Mouse (Mus musculus) heart, embryonic 13.5 days (tissue): ENCODE measurements around the gene Htra3. TPM values are rescaled to one million over a fixed set of nuclear protein-coding genes. Genes with fewer than 3 reads are reported as not detected.

Source experiments
- ATAC-seq: fragments of 200-750 bp; cut with Nextera tagmentation; 2 replicates; pipeline ENCODE4 v1.8.0; 2017; ENCODE audit warnings: moderate TSS enrichment; ENCODE audit not compliant: insufficient number of reproducible peaks, low FRiP score, low TSS enrichment; ENCODE audit errors: extremely low read depth
- H3K27ac ChIP-seq: fragments of 300-500 bp; sonication (generic); replicated peaks from 2 replicates; pipeline ENCODE4 v1.5.1; 2015; ENCODE audit warnings: moderate library complexity, mild to moderate bottlenecking, inconsistent platforms
- H3K27me3 ChIP-seq: fragments of 300-500 bp; sonication (generic); replicated peaks from 2 replicates; pipeline ENCODE4 v1.6.1; 2015; ENCODE audit warnings: mild to moderate bottlenecking, inconsistent platforms
- H3K36me3 ChIP-seq: fragments of 300-500 bp; sonication (generic); 2 replicates; pipeline ENCODE4 v1.6.1; 2015; ENCODE audit warnings: mild to moderate bottlenecking, inconsistent platforms
- H3K4me1 ChIP-seq: fragments of 300-500 bp; sonication (generic); 2 replicates; pipeline ENCODE4 v1.6.1; 2015; ENCODE audit warnings: inconsistent platforms
- H3K4me2 ChIP-seq: fragments of 300-500 bp; sonication (generic); 2 replicates; pipeline ENCODE4 v1.6.1; 2015; ENCODE audit warnings: inconsistent platforms, mild to moderate bottlenecking, moderate library complexity
- H3K4me3 ChIP-seq: fragments of 300-500 bp; sonication (generic); 2 replicates; pipeline ENCODE4 v1.5.1; 2015; ENCODE audit warnings: moderate library complexity, mild to moderate bottlenecking, inconsistent platforms
- H3K9ac ChIP-seq: fragments of 300-500 bp; sonication (generic); 2 replicates; pipeline ENCODE4 v1.6.1; 2015; ENCODE audit warnings: inconsistent platforms, mild to moderate bottlenecking, moderate library complexity
- H3K9me3 ChIP-seq: fragments of 300-500 bp; sonication (generic); 2 replicates; pipeline ENCODE4 v1.6.1; 2016; ENCODE audit warnings: inconsistent platforms
- WGBS: fragments of 180-500 bp; shearing (Covaris S2); methylation state at CpG from one replicate; pipeline ENCODE4 v1.1.7; 2015; ENCODE audit warnings: mixed read lengths; 5-methylcytosine and 5-hydroxymethylcytosine counted together
- polyA plus RNA-seq: library from polyadenylated mRNA; unstranded; fragments of >200 nt; fragmentation: Nextera tagmentation; extraction: Ambion mirVana; gene quantifications from 2 replicates; pipeline ENCODE4 v1.2.1, GENCODE M21; 2015

The Htra3 gene
- polyA plus RNA-seq, 1 experiment from 2014 or later = 7.2 TPM

DNA sequence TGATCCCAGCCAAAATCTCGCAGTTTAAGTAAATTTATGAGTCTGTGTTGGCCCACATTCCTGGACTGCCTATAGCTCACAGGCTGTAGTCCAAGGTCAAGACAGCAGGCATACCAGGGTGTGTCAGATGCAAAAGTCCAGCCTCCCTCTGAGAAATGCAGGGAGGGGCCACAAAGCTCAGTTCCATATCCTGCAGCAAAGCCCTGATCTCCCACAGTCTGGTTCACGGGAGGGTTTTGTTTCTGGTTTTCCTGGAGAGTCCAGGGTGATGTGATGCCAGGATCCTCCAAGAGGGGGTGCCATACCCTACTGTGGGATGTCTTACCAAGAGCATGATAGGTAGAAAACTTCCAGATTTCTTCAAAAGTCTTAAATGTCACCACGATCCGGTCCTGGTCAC lies 38.4 kb upstream of the Htra3 start:
- H3K4me3 ChIP-seq = no peak overlapping the region
- H3K27ac ChIP-seq = no peak overlapping the region
- ATAC-seq = no peak
- no peak overlapping the region for H3K4me2 ChIP-seq
- no peaks in the 10 kb centered on the region for H3K9me3 ChIP-seq
- peaks cover 53% of the 10 kb centered on the region for H3K4me1 ChIP-seq
- H3K9ac ChIP-seq = no peak overlapping the region
- 0 out of 2 replicates have a peak, but pooled peaks cover 11% of the 10 kb centered on the region for H3K27me3 ChIP-seq
- peaks cover 8% of the 10 kb centered on the region; the same call in 1 of the 2 replicates for H3K36me3 ChIP-seq
- 35% methylated on average over 4 of the region's 4 CpGs for WGBS

DNA sequence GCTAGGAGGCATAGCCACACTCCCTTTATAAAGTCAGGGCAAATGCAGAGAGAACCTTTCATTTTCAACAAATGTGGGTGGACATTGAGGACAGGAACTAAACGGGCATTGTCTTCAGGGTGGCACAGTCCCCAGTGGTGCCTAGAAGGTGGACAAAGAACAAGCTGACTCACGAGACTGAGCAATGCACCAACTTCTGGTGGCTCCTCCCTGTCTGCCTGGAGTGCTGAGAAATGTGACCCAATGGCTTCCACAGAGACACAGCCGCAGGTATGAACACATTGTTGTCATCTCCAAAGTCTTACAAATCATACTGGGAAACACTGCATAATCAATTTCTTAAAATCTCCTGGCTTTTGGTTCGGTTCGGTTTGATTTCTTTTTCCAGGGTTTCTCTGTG lies 37.9 kb upstream of the Htra3 start:
- H3K9ac ChIP-seq = no peak overlapping the region
- H3K4me3 ChIP-seq = no peak overlapping the region
- WGBS = 78% methylated on average over 5 of the region's 5 CpGs
- no peak overlapping the region for H3K4me2 ChIP-seq
- no peaks in the 10 kb centered on the region for H3K9me3 ChIP-seq
- peaks cover 9% of the 10 kb centered on the region; the same call in 1 of the 2 replicates for H3K36me3 ChIP-seq
- H3K4me1 ChIP-seq = peaks cover 48% of the 10 kb centered on the region
- no peak overlapping the region for H3K27ac ChIP-seq
- 0 out of 2 replicates have a peak, but pooled peaks cover 14% of the 10 kb centered on the region for H3K27me3 ChIP-seq
- no peak for ATAC-seq

DNA sequence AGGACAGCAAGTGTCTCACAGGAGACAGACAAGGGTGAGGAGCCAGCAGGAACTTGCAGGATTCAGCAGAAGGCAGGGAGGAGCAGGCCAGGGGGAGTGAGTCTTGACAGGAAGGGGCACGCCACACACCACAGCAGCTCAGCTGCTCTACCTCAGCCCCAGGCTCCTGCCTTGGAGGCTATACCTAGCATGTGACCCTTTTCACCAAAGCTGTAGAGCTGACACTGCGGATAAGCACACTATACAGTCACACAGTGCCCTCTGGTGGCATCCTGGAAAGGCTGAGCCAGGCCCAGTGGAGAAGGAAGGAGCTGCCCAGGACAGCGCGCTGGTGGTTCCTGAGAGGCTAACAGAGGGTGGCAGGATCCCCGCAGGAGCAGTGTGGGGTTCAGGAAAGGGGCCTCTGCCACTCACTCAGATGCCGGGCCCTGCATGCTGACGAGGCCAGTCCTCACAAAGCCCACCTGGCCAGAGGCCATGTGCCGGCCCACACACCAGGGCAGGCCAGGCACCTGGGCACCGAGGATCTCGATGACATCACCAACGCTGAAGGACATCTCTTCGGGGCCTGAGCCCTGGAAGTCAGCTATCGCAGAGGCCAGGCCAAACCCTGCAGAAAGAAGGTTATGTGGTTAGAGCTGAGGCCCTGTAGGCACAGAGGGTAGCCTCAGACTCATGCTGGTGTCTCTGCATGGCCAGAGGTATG lies 34.2 kb upstream of the Htra3 start:
- H3K9me3 ChIP-seq = no peaks in the 10 kb centered on the region
- H3K36me3 ChIP-seq = peaks cover 5% of the 10 kb centered on the region; the same call in 1 of the 2 replicates
- H3K4me2 ChIP-seq = no peak overlapping the region
- peak; percentile 33; the same call in 1 of the 2 replicates for ATAC-seq
- 0 out of 2 replicates have a peak, but pooled peaks cover 22% of the 10 kb centered on the region for H3K27me3 ChIP-seq
- H3K27ac ChIP-seq = no peak overlapping the region
- peaks cover 17% of the 10 kb centered on the region for H3K4me1 ChIP-seq
- H3K9ac ChIP-seq = no peak overlapping the region
- 44% methylated on average over 13 of the region's 13 CpGs for whole genome bisulfite sequencing
- no peak overlapping the region for H3K4me3 ChIP-seq

DNA sequence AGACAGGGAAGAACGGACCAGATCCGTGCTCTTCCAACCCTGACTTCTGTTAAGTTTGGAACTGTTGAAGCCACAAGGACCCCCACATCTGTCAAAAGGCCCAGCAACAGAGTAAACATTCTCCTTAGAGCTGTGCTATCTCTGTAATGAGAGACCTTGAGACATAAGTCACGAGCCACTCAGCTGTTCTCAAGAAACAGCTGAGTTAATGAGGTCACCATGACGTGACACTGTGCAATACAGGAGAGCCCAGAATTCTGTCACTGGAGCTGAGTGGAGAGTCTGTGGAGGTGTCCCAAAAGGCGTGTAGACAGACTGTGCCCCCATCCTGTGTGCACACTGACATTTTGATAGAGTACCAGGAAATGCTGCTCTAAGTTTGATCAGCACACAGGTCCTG lies 32.9 kb upstream of the Htra3 start:
- no peaks in the 10 kb centered on the region for H3K9me3 ChIP-seq
- ATAC-seq = no peak
- 65% methylated on average over 5 of the region's 5 CpGs for WGBS

DNA sequence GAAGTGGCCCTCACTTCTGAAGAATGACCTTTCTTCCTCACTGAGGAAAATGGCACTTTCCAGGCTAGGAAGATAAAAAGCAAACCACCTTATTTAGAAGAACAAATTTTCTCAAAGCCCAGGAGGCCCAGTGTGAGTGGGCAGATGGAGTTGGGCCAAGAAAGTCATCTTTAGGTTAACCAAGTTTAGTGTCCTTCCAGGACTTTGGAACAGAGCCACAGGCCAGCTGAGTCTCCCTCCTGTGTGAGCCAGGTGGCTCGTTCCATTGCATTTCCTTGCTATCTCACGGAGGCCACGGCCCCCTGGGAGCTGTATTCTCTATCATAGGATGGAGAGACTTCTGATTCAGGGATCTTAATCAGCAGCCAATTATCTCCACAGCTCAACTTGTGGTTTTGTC lies 31.3 kb upstream of the Htra3 start:
- peaks cover 3% of the 10 kb centered on the region for H3K4me1 ChIP-seq
- 0 out of 2 replicates have a peak, but pooled peaks cover 20% of the 10 kb centered on the region for H3K27me3 ChIP-seq

More for the DNA sequence above, 32.9 kb upstream of the Htra3 start:
- H3K27me3 ChIP-seq = 0 out of 2 replicates have a peak, but pooled peaks cover 23% of the 10 kb centered on the region
- H3K9ac ChIP-seq = no peak overlapping the region
- peaks cover 5% of the 10 kb centered on the region; the same call in 1 of the 2 replicates for H3K36me3 ChIP-seq
- no peak overlapping the region for H3K4me3 ChIP-seq
- no peak overlapping the region for H3K27ac ChIP-seq
- H3K4me1 ChIP-seq = peaks cover 4% of the 10 kb centered on the region
- H3K4me2 ChIP-seq = no peak overlapping the region

DNA sequence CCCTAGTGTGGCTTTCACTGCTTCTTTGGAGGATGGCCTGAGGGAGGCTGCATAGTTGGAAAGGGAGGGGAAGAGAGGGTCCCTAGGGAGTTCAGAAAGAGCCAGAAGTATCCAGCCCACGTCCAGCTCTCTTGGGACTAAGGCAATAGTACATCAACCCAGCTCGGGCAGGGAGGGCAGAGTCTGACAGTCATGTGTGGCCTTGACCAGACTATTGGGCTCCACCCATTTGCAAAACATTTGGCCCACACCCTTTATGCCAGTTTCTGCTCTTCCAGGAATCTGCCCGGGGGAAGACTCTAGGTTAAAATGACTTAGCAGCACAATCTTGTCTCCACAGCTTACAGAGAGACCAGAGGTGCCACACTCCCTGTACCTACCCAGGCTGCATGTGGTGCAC lies 30.9 kb upstream of the Htra3 start:
- peaks cover 3% of the 10 kb centered on the region for H3K4me1 ChIP-seq
- H3K27me3 ChIP-seq = 0 out of 2 replicates have a peak, but pooled peaks cover 20% of the 10 kb centered on the region
- H3K9me3 ChIP-seq = no peaks in the 10 kb centered on the region
- WGBS = 65% methylated on average over 3 of the region's 3 CpGs
- H3K36me3 ChIP-seq = peaks cover 4% of the 10 kb centered on the region; the same call in 1 of the 2 replicates
- ATAC-seq = no peak
- no peak overlapping the region for H3K9ac ChIP-seq
- H3K4me2 ChIP-seq = no peak overlapping the region
- H3K27ac ChIP-seq = no peak overlapping the region
- no peak overlapping the region for H3K4me3 ChIP-seq

More for the DNA sequence above, 31.3 kb upstream of the Htra3 start:
- no peak for ATAC-seq
- H3K27ac ChIP-seq = no peak overlapping the region
- H3K9ac ChIP-seq = no peak overlapping the region
- H3K36me3 ChIP-seq = peaks cover 5% of the 10 kb centered on the region; the same call in 1 of the 2 replicates
- no peak overlapping the region for H3K4me3 ChIP-seq
- no peak overlapping the region for H3K4me2 ChIP-seq
- 64% methylated on average over 3 of the region's 3 CpGs for WGBS
- H3K9me3 ChIP-seq = no peaks in the 10 kb centered on the region

DNA sequence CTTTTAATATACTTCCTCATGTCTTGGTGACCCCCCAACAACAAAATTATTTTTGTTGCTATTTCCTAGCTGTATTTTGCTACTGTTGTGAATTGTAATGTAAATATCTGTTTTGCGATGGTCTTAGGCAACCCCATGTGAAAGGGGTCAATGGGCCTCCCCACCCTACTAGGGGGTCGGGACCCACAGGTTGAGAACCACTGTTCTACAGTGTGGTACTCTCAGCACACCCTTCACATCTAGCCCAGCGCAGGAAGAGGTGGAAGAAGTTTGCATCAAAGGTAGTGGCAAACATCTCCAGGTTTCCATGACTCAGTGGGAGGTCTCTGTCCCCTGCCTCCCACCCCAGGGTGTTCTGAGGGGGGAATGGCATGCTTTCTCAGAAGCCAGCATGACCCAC lies 25.8 kb upstream of the Htra3 start:
- no peak overlapping the region for H3K9ac ChIP-seq
- no peaks in the 10 kb centered on the region for H3K9me3 ChIP-seq
- H3K36me3 ChIP-seq = peaks cover 7% of the 10 kb centered on the region
- WGBS = 81% methylated on average over 3 of the region's 3 CpGs
- H3K4me1 ChIP-seq = no peaks in the 10 kb centered on the region
- 0 out of 2 replicates have a peak, but pooled peaks cover 12% of the 10 kb centered on the region for H3K27me3 ChIP-seq
- ATAC-seq = no peak
- H3K4me2 ChIP-seq = no peak overlapping the region
- no peak overlapping the region for H3K4me3 ChIP-seq
- H3K27ac ChIP-seq = no peak overlapping the region

DNA sequence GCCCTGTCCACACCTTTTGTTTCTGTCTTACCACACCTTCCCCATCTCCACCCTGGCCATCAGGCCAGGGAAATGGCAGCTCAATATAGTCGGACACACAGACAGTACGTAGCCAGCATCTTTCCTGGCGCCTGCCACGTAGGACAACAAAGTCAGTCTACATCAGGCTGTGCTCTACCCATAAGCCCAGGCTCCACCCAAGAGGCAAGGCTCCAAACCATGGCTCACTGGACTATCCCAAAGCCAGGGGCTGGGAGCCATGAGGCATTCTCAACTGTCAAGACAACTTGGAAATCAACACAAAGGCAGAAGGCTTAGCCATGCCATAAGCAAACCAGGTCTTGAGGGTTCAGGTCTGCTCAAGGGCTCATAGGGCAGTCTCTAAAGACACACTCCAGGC lies 24.2 kb upstream of the Htra3 start:
- Histone ChIP-seq H3K36me3 (peaks cover 7% of the 10 kb centered on the region), H3K4me2 (no peak overlapping the region), H3K27me3 (peaks cover 10% of the 10 kb centered on the region; the same call in 1 of the 2 replicates), H3K27ac (no peak overlapping the region), H3K4me3 (no peak overlapping the region), H3K9me3 (no peaks in the 10 kb centered on the region), H3K9ac (no peak overlapping the region), H3K4me1 (no peaks in the 10 kb centered on the region)
- WGBS = 87% methylated on average over 4 of the region's 4 CpGs
- no peak for ATAC-seq

DNA sequence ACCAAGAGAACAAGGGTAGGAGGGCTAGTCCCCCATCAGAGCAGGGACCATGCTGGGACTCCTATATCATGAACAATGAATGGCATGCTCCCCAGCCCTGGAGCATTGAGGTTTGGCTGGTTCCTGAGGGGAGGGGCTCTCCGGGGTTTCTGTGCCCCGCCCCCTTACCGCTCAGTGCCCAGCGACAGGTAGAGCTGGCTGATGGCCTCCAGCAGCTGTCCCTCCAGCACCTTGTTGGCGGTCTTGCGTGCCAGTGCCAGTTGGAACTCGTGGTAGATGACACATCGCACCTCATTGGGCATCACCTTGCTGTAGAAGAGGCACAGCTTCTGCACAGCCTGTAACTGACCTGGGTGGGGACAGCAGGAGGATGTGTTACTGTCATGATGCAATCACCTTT lies 23.6 kb upstream of the Htra3 start:
- Histone ChIP-seq H3K36me3 (peaks cover 7% of the 10 kb centered on the region), H3K27me3 (peaks cover 9% of the 10 kb centered on the region; the same call in 1 of the 2 replicates), H3K9ac (no peak overlapping the region), H3K4me1 (no peaks in the 10 kb centered on the region), H3K4me2 (no peak overlapping the region), H3K9me3 (no peaks in the 10 kb centered on the region), H3K4me3 (no peak overlapping the region), H3K27ac (no peak overlapping the region)
- WGBS = 78% methylated on average over 8 of the region's 8 CpGs
- no peak for ATAC-seq

DNA sequence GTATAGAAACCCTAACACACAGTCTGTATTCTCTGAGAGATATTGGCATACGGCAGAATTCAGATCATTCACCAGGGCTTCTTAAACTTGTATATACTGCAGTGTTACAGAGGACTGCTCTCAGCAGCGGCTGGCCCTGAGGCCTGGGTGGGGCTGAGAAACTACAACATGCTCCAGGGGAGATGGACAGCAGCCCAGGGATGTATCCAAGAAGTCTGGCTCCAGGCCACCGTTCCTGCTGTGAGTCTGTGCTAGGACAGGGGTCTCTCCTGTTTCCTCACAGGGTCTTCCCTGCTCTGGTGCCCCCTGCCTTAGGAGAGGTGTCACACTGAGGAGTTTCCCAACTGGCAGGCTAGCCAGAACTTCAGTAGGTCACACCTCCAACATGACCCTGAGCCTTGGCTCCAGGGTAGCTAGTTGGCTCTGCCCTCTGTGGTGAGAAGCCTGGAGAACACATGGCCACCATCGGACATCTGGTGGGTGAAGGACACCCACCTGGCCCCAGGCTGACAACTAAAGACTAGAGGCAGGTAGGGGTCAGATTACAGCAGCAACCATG lies 23.1 kb upstream of the Htra3 start:
- Histone ChIP-seq H3K9ac (no peak overlapping the region), H3K9me3 (no peaks in the 10 kb centered on the region), H3K27me3 (peaks cover 9% of the 10 kb centered on the region; the same call in 1 of the 2 replicates), H3K4me3 (no peak overlapping the region), H3K36me3 (peaks cover 7% of the 10 kb centered on the region), H3K4me2 (no peak overlapping the region), H3K27ac (no peak overlapping the region), H3K4me1 (no peaks in the 10 kb centered on the region)
- 73% methylated on average over 4 of the region's 4 CpGs for WGBS
- ATAC-seq = no peak

DNA sequence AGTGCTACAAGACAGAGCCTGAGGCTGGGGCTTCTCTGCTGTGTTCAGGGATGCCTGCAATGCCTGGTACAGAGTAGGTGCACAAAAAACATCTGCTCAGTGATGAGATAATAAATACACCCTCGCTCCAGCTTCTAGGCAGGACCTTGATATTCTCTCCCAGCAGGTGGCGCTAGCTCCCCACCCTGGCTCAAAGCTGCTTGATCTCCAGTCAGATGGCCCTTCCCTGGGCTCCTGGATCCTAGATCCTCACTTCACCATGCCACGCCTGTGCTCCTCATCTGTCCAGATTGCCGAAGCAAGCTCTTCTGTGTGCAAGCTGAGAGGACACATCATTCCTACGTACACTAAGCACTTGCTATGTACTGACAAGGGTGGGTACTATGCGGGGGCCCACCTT lies 21.5 kb upstream of the Htra3 start:
- H3K4me2 ChIP-seq = no peak overlapping the region
- no peak overlapping the region for H3K9ac ChIP-seq

More for the DNA sequence above, 21.5 kb upstream of the Htra3 start:
- no peak overlapping the region for H3K4me3 ChIP-seq
- no peak overlapping the region for H3K27ac ChIP-seq
- no peaks in the 10 kb centered on the region for H3K9me3 ChIP-seq
- WGBS = 43% methylated on average over 6 of the region's 6 CpGs
- H3K4me1 ChIP-seq = no peaks in the 10 kb centered on the region
- H3K36me3 ChIP-seq = peaks cover 7% of the 10 kb centered on the region
- H3K27me3 ChIP-seq = peaks cover 9% of the 10 kb centered on the region
- no peak for ATAC-seq
